Mouse (Mus musculus): ENCODE measurements around the gene Abcd3. TPM values are rescaled to one million over a fixed set of nuclear protein-coding genes. Genes with fewer than 3 reads are reported as not detected.

Abcd3 gene
- 17.5 and 18.8 TPM in 2 replicates for polyA plus RNA-seq (2015; fragmentation: Nextera tagmentation; extraction: Ambion mirVana)

GRCm38 (mm10) chr3:121814877-121815548 is at the start of gene Abcd3:
Gene Abcd3, minus strand, starts transcription at chr3:121815302.

GRCm38 (mm10) chr3:121722971-121723844 is 91.9 kb downstream of the Abcd3 start, which contains the start of gene F3:
Gene F3, plus strand, starts transcription at chr3:121723537.

Other genes starting within 250 kb of the Abcd3 start
- gene 4930432M17Rik, start 144.5 kb downstream of the Abcd3 start, polyA plus RNA-seq (2015; fragmentation: Nextera tagmentation; extraction: Ambion mirVana), result not detected in 2 replicates
- gene F3, start 91.8 kb downstream of the Abcd3 start, polyA plus RNA-seq (2015; fragmentation: Nextera tagmentation; extraction: Ambion mirVana), result 4.0 and 4.1 TPM in 2 replicates
- 10.6 and 13.1 TPM in 2 replicates for gene Arhgap29, start 137.2 kb upstream of the Abcd3 start, polyA plus RNA-seq (2015; fragmentation: Nextera tagmentation; extraction: Ambion mirVana)
- gene Abca4, start 229.1 kb upstream of the Abcd3 start, polyA plus RNA-seq (2015; fragmentation: Nextera tagmentation; extraction: Ambion mirVana), result 0.51 and 0.78 TPM in 2 replicates